Mouse (Mus musculus) brain, embryonic 14.5 days (tissue): ENCODE data around the gene Cd59a.

Experiments used
- CTCF ChIP-seq: fragments of 200-500 bp; IDR thresholded peaks from 2 replicates; pipeline ENCODE4 v1.5.1; 2012; ENCODE audit warnings: inconsistent platforms, mild to moderate bottlenecking, moderate library complexity, borderline replicate concordance; ENCODE audit not compliant: insufficient read depth, insufficient read length; ENCODE audit errors: extremely low read depth
- POLR2A ChIP-seq: fragments of 200-500 bp; IDR thresholded peaks from 2 replicates; pipeline ENCODE4 v1.6.1; 2012; ENCODE audit warnings: mild to moderate bottlenecking, inconsistent platforms, borderline replicate concordance; ENCODE audit not compliant: poor library complexity, insufficient read depth, insufficient read length, severe bottlenecking; ENCODE audit errors: extremely low read depth

GRCm38 (mm10) chr2:104128803-104129531, 33.4 kb downstream of the Cd59a start:
- TF ChIP-seq POLR2A: no peak
- no peak for TF ChIP-seq CTCF
